Mouse (Mus musculus) E14TG2a.4 (cell line): Measurements from ENCODE around the gene 5530401A14Rik.

ENCODE experiments used
- CTCF ChIP-seq: conservative IDR thresholded peaks from 2 replicates; pipeline ENCODE4 v1.5.1; 2014; ENCODE audit warnings: low read length
- POU5F1 ChIP-seq: IDR thresholded peaks from 2 replicates; pipeline ENCODE4 v1.6.1; 2014; ENCODE audit warnings: low read length, borderline replicate concordance

GRCm38 (mm10) chr11:81913071-81913470 is 52.6 kb downstream of the 5530401A14Rik start:
- TF ChIP-seq CTCF = no peak
- no peak for TF ChIP-seq POU5F1
